Comparison of ENCODE assay signal across 14 mouse cellular contexts in genomic region chr11:105759413-105759812, GRCm38 (mm10).
DNase-seq lines count a peak whose midpoint lies in the region; ATAC-seq lines count a peak whose summit lies in the region.
"Had no signal": no experiment of that assay in that cellular context is flagged by ENCODE, and none has a peak within 500 bp of the region (broad histone marks: within the 10 kb centered on the region; RNA-seq: fewer than 3 reads in every experiment).

No protein-coding gene starts in this region.

- H3K9me3 ChIP-seq in midbrain, embryonic 11.5 days (ENCODE audit: control insufficient read depth, low read length): no peaks in the 10 kb centered on the region
- no peaks in the 10 kb centered on the region for H3K9me3 ChIP-seq in midbrain, embryonic 15.5 days
- no peaks in the 10 kb centered on the region for H3K9me3 ChIP-seq in embryonic facial prominence, embryonic 14.5 days (ENCODE audit: control insufficient read depth, low read length)
- no peaks in the 10 kb centered on the region for H3K9me3 ChIP-seq in limb, embryonic 10.5 days (replicated peaks)
- no peaks in the 10 kb centered on the region for H3K9me3 ChIP-seq in neural tube, embryonic 14.5 days (ENCODE audit: control insufficient read depth, low read length)
- H3K9me3 ChIP-seq: limb, embryonic 15.5 days; megakaryocyte, embryonic 14.5 days had no signal

- H3K36me3 ChIP-seq in midbrain, embryonic 11.5 days (ENCODE audit: control insufficient read depth, insufficient read depth, low read length): no peaks in the 10 kb centered on the region
- no peaks in the 10 kb centered on the region for H3K36me3 ChIP-seq in midbrain, embryonic 15.5 days (replicated peaks)
- no peaks in the 10 kb centered on the region for H3K36me3 ChIP-seq in embryonic facial prominence, embryonic 14.5 days (ENCODE audit: control insufficient read depth, insufficient read depth, low read length)
- no peaks in the 10 kb centered on the region for H3K36me3 ChIP-seq in limb, embryonic 10.5 days
- no peaks in the 10 kb centered on the region for H3K36me3 ChIP-seq in neural tube, embryonic 14.5 days (ENCODE audit: control insufficient read depth, insufficient read depth, low read length)
- H3K36me3 ChIP-seq: limb, embryonic 15.5 days had no signal

- H3K27me3 ChIP-seq in midbrain, embryonic 11.5 days (ENCODE audit: control insufficient read depth, insufficient read depth, low read length): no peaks in the 10 kb centered on the region
- H3K27me3 ChIP-seq in midbrain, embryonic 15.5 days (replicated peaks): no peaks in the 10 kb centered on the region
- H3K27me3 ChIP-seq in embryonic facial prominence, embryonic 14.5 days (replicated peaks; ENCODE audit: control insufficient read depth, insufficient read depth, low read length): no peaks in the 10 kb centered on the region
- H3K27me3 ChIP-seq in limb, embryonic 10.5 days (ENCODE audit: low read depth, poor library complexity, severe bottlenecking): no peaks in the 10 kb centered on the region
- H3K27me3 ChIP-seq in neural tube, embryonic 14.5 days (ENCODE audit: control insufficient read depth, insufficient read depth, low read length): no peaks in the 10 kb centered on the region
- H3K27me3 ChIP-seq: limb, embryonic 15.5 days; megakaryocyte, embryonic 14.5 days had no signal

- H3K9ac ChIP-seq in midbrain, embryonic 11.5 days (ENCODE audit: low read length): no peak overlapping the region
- H3K9ac ChIP-seq in midbrain, embryonic 15.5 days: no peak overlapping the region
- H3K9ac ChIP-seq in embryonic facial prominence, embryonic 14.5 days (ENCODE audit: low read depth, low read length): no peak overlapping the region
- H3K9ac ChIP-seq in neural tube, embryonic 14.5 days (replicated peaks; ENCODE audit: low read depth, low read length): no peak overlapping the region
- H3K9ac ChIP-seq: limb, embryonic 15.5 days; lung, embryonic 14.5 days had no signal

- DNase-seq in midbrain, embryonic 11.5 days (ENCODE audit: low spot score, missing footprints): no peak
- DNase-seq in embryonic facial prominence, embryonic 14.5 days (ENCODE audit: low spot score): peak; percentile 16
- no peak for DNase-seq in limb, embryonic 10.5 days (ENCODE audit: low spot score)
- no peak for DNase-seq in natural killer cell, adult 2 months (ENCODE audit: low spot score in 2 of 2)
- DNase-seq in cerebellum, adult 18-20 months: no peak
- no peak for DNase-seq in spleen, postnatal 10 days (ENCODE audit: low spot score in 2 of 2)
- DNase-seq: cerebellum, adult 11-12 months; heart, postnatal 36 days; thymus, postnatal 4 days had no signal

- H3K27ac ChIP-seq in midbrain, embryonic 11.5 days (ENCODE audit: low read depth, low read length): no peak overlapping the region
- H3K27ac ChIP-seq in midbrain, embryonic 15.5 days: no peak overlapping the region
- H3K27ac ChIP-seq in embryonic facial prominence, embryonic 14.5 days (replicated peaks; ENCODE audit: low read depth, low read length): peak overlapping the region; percentile 80; the same call in 1 of the 2 replicates
- peak overlapping the region; percentile 83; the same call in 1 of the 2 replicates for H3K27ac ChIP-seq in limb, embryonic 10.5 days
- H3K27ac ChIP-seq in neural tube, embryonic 14.5 days (ENCODE audit: low read depth, low read length): no peak overlapping the region

- 7% methylated on average over 2 of the region's 2 CpGs for whole genome bisulfite sequencing in midbrain, embryonic 11.5 days
- WGBS in midbrain, embryonic 15.5 days: 10% methylated on average over 2 of the region's 2 CpGs
- 50% methylated on average over 2 of the region's 2 CpGs for WGBS in embryonic facial prominence, embryonic 14.5 days
- WGBS in limb, embryonic 10.5 days: 67% methylated on average over 2 of the region's 2 CpGs
- WGBS in neural tube, embryonic 14.5 days: 28% methylated on average over 2 of the region's 2 CpGs

- ATAC-seq in midbrain, embryonic 11.5 days (ENCODE audit: low FRiP score): peak; percentile 63; the same call in 1 of the 2 replicates
- ATAC-seq in midbrain, embryonic 15.5 days (replicated peaks): no peak
- ATAC-seq in embryonic facial prominence, embryonic 14.5 days (ENCODE audit: low read depth): no peak
- 0 out of 2 replicates have a peak, but pooled peaks have one; percentile 31 for ATAC-seq in neural tube, embryonic 14.5 days (ENCODE audit: low read depth)

- peaks cover 15% of the 10 kb centered on the region for H3K4me1 ChIP-seq in midbrain, embryonic 11.5 days (ENCODE audit: control insufficient read depth, insufficient read depth, low read length)
- H3K4me1 ChIP-seq in midbrain, embryonic 15.5 days: peaks cover 5% of the 10 kb centered on the region
- H3K4me1 ChIP-seq in embryonic facial prominence, embryonic 14.5 days (ENCODE audit: control insufficient read depth, insufficient read depth, low read length): peaks cover 21% of the 10 kb centered on the region; the same call in 1 of the 2 replicates
- peaks cover 18% of the 10 kb centered on the region for H3K4me1 ChIP-seq in limb, embryonic 10.5 days
- H3K4me1 ChIP-seq in neural tube, embryonic 14.5 days (ENCODE audit: control insufficient read depth, insufficient read depth, low read length): 0 out of 2 replicates have a peak, but pooled peaks cover 2% of the 10 kb centered on the region
- H3K4me1 ChIP-seq: limb, embryonic 15.5 days had no signal

- H3K4me2 ChIP-seq in midbrain, embryonic 11.5 days: no peak overlapping the region
- no peak overlapping the region for H3K4me2 ChIP-seq in midbrain, embryonic 15.5 days
- peak overlapping the region; percentile 35 for H3K4me2 ChIP-seq in embryonic facial prominence, embryonic 14.5 days (ENCODE audit: low read depth, low read length)
- no peak overlapping the region for H3K4me2 ChIP-seq in neural tube, embryonic 14.5 days (ENCODE audit: low read depth, low read length)
- H3K4me2 ChIP-seq: limb, embryonic 15.5 days; lung, embryonic 14.5 days had no signal

- H3K4me3 ChIP-seq in midbrain, embryonic 11.5 days (ENCODE audit: low read depth, low read length): no peak overlapping the region
- no peak overlapping the region for H3K4me3 ChIP-seq in midbrain, embryonic 15.5 days
- no peak overlapping the region for H3K4me3 ChIP-seq in embryonic facial prominence, embryonic 14.5 days (ENCODE audit: low read depth, low read length)
- H3K4me3 ChIP-seq in limb, embryonic 10.5 days: no peak overlapping the region
- no peak overlapping the region for H3K4me3 ChIP-seq in neural tube, embryonic 14.5 days (ENCODE audit: low read depth, low read length)
- H3K4me3 ChIP-seq: limb, embryonic 15.5 days; megakaryocyte, embryonic 14.5 days had no signal

Comparison
In these comparisons a context has a peak if more than half of its experiments do, and no peak if none do; other contexts are left out.
1. ATAC-seq: peak in midbrain, embryonic 11.5 days (single experiment) and neural tube, embryonic 14.5 days (single experiment); none in midbrain, embryonic 15.5 days (single experiment) and embryonic facial prominence, embryonic 14.5 days (single experiment).
2. H3K27ac ChIP-seq: peak in embryonic facial prominence, embryonic 14.5 days (single experiment) and limb, embryonic 10.5 days (single experiment); none in midbrain, embryonic 11.5 days (single experiment), midbrain, embryonic 15.5 days (single experiment) and neural tube, embryonic 14.5 days (single experiment).